Mouse (Mus musculus): ENCODE data around the gene Cdc42. TPM values are rescaled to one million over a fixed set of nuclear protein-coding genes. Genes with fewer than 3 reads are reported as not detected.
A peak's percentile ranks its signal among the peaks of the same experiment; 100 is the strongest.

Gene Cdc42
- polyA plus RNA-seq, 1 experiment from 2014 or later, result 235 TPM

- ATAC-seq (ENCODE audit: low read depth), result no peak
- H3K27me3 ChIP-seq (ENCODE audit: control insufficient read depth, insufficient read depth, low read depth, low read length), result peaks cover 69% of the 10 kb centered on the region
- WGBS (ENCODE audit: insufficient replicate concordance), result 6% methylated on average over 22 of the region's 22 CpGs
- H3K27ac ChIP-seq (ENCODE audit: low read length), result no peak overlapping the region
- no peaks in the 10 kb centered on the region for H3K4me1 ChIP-seq (ENCODE audit: control insufficient read depth, low read depth, low read length)
- no peaks in the 10 kb centered on the region for H3K9me3 ChIP-seq (replicated peaks; ENCODE audit: control insufficient read depth, low read length)
- H3K36me3 ChIP-seq (ENCODE audit: control insufficient read depth, insufficient read depth), result no peaks in the 10 kb centered on the region
- H3K4me2 ChIP-seq (ENCODE audit: low read depth, low read length), result peak overlapping the region; percentile 52
- H3K4me3 ChIP-seq (ENCODE audit: low read depth, low read length), result peak overlapping the region; percentile 37
- no peak overlapping the region for H3K9ac ChIP-seq (ENCODE audit: low read depth, low read length)
Observed at GRCm38 (mm10) chr4:137278144-137279040, 79.1 kb downstream of the Cdc42 start.

- Histone ChIP-seq H3K4me3 (ENCODE audit: low read depth, low read length) (peak overlapping the region; percentile 37), H3K36me3 (ENCODE audit: control insufficient read depth, insufficient read depth) (no peaks in the 10 kb centered on the region), H3K4me1 (ENCODE audit: control insufficient read depth, low read depth, low read length) (no peaks in the 10 kb centered on the region), H3K27me3 (ENCODE audit: control insufficient read depth, insufficient read depth, low read depth, low read length) (peaks cover 69% of the 10 kb centered on the region), H3K9ac (ENCODE audit: low read depth, low read length) (no peak overlapping the region), H3K4me2 (ENCODE audit: low read depth, low read length) (peak overlapping the region; percentile 52), H3K27ac (ENCODE audit: low read length) (no peak overlapping the region), H3K9me3 (replicated peaks; ENCODE audit: control insufficient read depth, low read length) (no peaks in the 10 kb centered on the region)
- ATAC-seq (ENCODE audit: low read depth), result no peak
- 2% methylated on average over 52 of the region's 71 CpGs for WGBS (ENCODE audit: insufficient replicate concordance)
Observed at GRCm38 (mm10) chr4:137277600-137278143, 79.8 kb downstream of the Cdc42 start.

GRCm38 (mm10) chr4:137277166-137277513 lies 80.4 kb downstream of the Cdc42 start, which contains the start of gene Wnt4:
TSS of gene Wnt4 (plus strand) at chr4:137277489.
- Histone ChIP-seq H3K9me3 (replicated peaks; ENCODE audit: control insufficient read depth, low read length) (no peaks in the 10 kb centered on the region), H3K9ac (ENCODE audit: low read depth, low read length) (no peak within 1 kb of the TSS), H3K4me3 (ENCODE audit: low read depth, low read length) (peak within 1 kb of the TSS; percentile 37), H3K4me1 (ENCODE audit: control insufficient read depth, low read depth, low read length) (no peaks in the 10 kb centered on the region), H3K27ac (ENCODE audit: low read length) (no peak within 1 kb of the TSS), H3K36me3 (ENCODE audit: control insufficient read depth, insufficient read depth) (no peaks in the 10 kb centered on the region), H3K27me3 (ENCODE audit: control insufficient read depth, insufficient read depth, low read depth, low read length) (peaks cover 67% of the 10 kb centered on the region), H3K4me2 (ENCODE audit: low read depth, low read length) (peak within 1 kb of the TSS; percentile 52)
- WGBS (ENCODE audit: insufficient replicate concordance), result under 1% methylated on average over 41 of the region's 45 CpGs
- peak; percentile 51; the same call in 1 of the 2 replicates for ATAC-seq (ENCODE audit: low read depth)

- Histone ChIP-seq H3K27me3 (ENCODE audit: control insufficient read depth, insufficient read depth, low read depth, low read length) (peaks cover 62% of the 10 kb centered on the region), H3K36me3 (ENCODE audit: control insufficient read depth, insufficient read depth) (no peaks in the 10 kb centered on the region), H3K4me1 (ENCODE audit: control insufficient read depth, low read depth, low read length) (no peaks in the 10 kb centered on the region), H3K27ac (ENCODE audit: low read length) (no peak overlapping the region), H3K4me3 (ENCODE audit: low read depth, low read length) (peak overlapping the region; percentile 37), H3K9me3 (replicated peaks; ENCODE audit: control insufficient read depth, low read length) (no peaks in the 10 kb centered on the region), H3K4me2 (ENCODE audit: low read depth, low read length) (peak overlapping the region; percentile 52), H3K9ac (ENCODE audit: low read depth, low read length) (no peak overlapping the region)
- 2% methylated on average over 42 of the region's 46 CpGs for WGBS (ENCODE audit: insufficient replicate concordance)
- ATAC-seq (ENCODE audit: low read depth), result peak; percentile 35; the same call in 1 of the 2 replicates
Observed at GRCm38 (mm10) chr4:137276443-137277165, 80.9 kb downstream of the Cdc42 start.

GRCm38 (mm10) chr4:137274304-137274703 lies 83.2 kb downstream of the Cdc42 start:
- Histone ChIP-seq H3K9ac (ENCODE audit: low read depth, low read length) (no peak overlapping the region), H3K27me3 (ENCODE audit: control insufficient read depth, insufficient read depth, low read depth, low read length) (peaks cover 47% of the 10 kb centered on the region), H3K4me3 (ENCODE audit: low read depth, low read length) (no peak overlapping the region), H3K9me3 (replicated peaks; ENCODE audit: control insufficient read depth, low read length) (no peaks in the 10 kb centered on the region), H3K4me1 (ENCODE audit: control insufficient read depth, low read depth, low read length) (no peaks in the 10 kb centered on the region), H3K4me2 (ENCODE audit: low read depth, low read length) (no peak overlapping the region), H3K27ac (ENCODE audit: low read length) (no peak overlapping the region), H3K36me3 (ENCODE audit: control insufficient read depth, insufficient read depth) (no peaks in the 10 kb centered on the region)
- WGBS (ENCODE audit: insufficient replicate concordance), result 4% methylated on average over 6 of the region's 6 CpGs
- no peak for ATAC-seq (ENCODE audit: low read depth)

- Histone ChIP-seq H3K9ac (ENCODE audit: low read depth, low read length) (no peak overlapping the region), H3K9me3 (replicated peaks; ENCODE audit: control insufficient read depth, low read length) (no peaks in the 10 kb centered on the region), H3K4me2 (ENCODE audit: low read depth, low read length) (no peak overlapping the region), H3K36me3 (ENCODE audit: control insufficient read depth, insufficient read depth) (no peaks in the 10 kb centered on the region), H3K27ac (ENCODE audit: low read length) (no peak overlapping the region), H3K27me3 (ENCODE audit: control insufficient read depth, insufficient read depth, low read depth, low read length) (peaks cover 22% of the 10 kb centered on the region), H3K4me3 (ENCODE audit: low read depth, low read length) (no peak overlapping the region), H3K4me1 (ENCODE audit: control insufficient read depth, low read depth, low read length) (no peaks in the 10 kb centered on the region)
- ATAC-seq (ENCODE audit: low read depth), result no peak
- 69% methylated on average over 8 of the region's 8 CpGs for WGBS (ENCODE audit: insufficient replicate concordance)
Observed at GRCm38 (mm10) chr4:137271856-137272255, 85.7 kb downstream of the Cdc42 start.

Other genes with a start within 250 kb of the Cdc42 start
- gene Wnt4, start 80.2 kb downstream of the Cdc42 start, polyA plus RNA-seq (2015; fragmentation: Nextera tagmentation; extraction: Ambion mirVana), result 0.09 and 0.19 TPM in 2 replicates
- gene Cela3a, start 52.1 kb upstream of the Cdc42 start, polyA plus RNA-seq (2015; fragmentation: Nextera tagmentation; extraction: Ambion mirVana), result not detected in 2 replicates
- gene Cela3b, start 72.8 kb upstream of the Cdc42 start, polyA plus RNA-seq (2015; fragmentation: Nextera tagmentation; extraction: Ambion mirVana), result 0.46 and 6.1 TPM in 2 replicates
- not detected in 2 replicates for gene 1700013G24Rik, start 95.6 kb upstream of the Cdc42 start, polyA plus RNA-seq (2015; fragmentation: Nextera tagmentation; extraction: Ambion mirVana)
- 4.3 and 5.2 TPM in 2 replicates for gene Hspg2, start 111.0 kb upstream of the Cdc42 start, polyA plus RNA-seq (2015; fragmentation: Nextera tagmentation; extraction: Ambion mirVana)
- gene Ldlrad2, start 216.8 kb upstream of the Cdc42 start, polyA plus RNA-seq (2015; fragmentation: Nextera tagmentation; extraction: Ambion mirVana), result not detected in 2 replicates
- 26.3 and 27.1 TPM in 2 replicates for gene Usp48, start 236.0 kb upstream of the Cdc42 start, polyA plus RNA-seq (2015; fragmentation: Nextera tagmentation; extraction: Ambion mirVana)